Mouse (Mus musculus) hindbrain, embryonic 10.5 days (tissue): ENCODE data around the gene Hddc3. TPM values are rescaled to one million over a fixed set of nuclear protein-coding genes. Genes with fewer than 3 reads are reported as not detected.

Source experiments
- DNase-seq: peaks from one replicate; pipeline ENCODE4 v3.0.0-alpha.2; 2017; ENCODE audit warnings: low spot score
- H3K27ac ChIP-seq: fragments of 300-500 bp; sonication (generic); 2 replicates; pipeline ENCODE4 v1.5.1; 2016; ENCODE audit warnings: mild to moderate bottlenecking, moderate library complexity
- H3K27me3 ChIP-seq: fragments of 300-500 bp; sonication (generic); 2 replicates; pipeline ENCODE4 v1.6.1; 2016; ENCODE audit warnings: mild to moderate bottlenecking; ENCODE audit not compliant: poor library complexity, insufficient read depth, severe bottlenecking
- H3K36me3 ChIP-seq: fragments of 300-500 bp; sonication (generic); 2 replicates; pipeline ENCODE4 v1.6.1; 2016; ENCODE audit warnings: mild to moderate bottlenecking, moderate library complexity
- H3K4me1 ChIP-seq: fragments of 300-500 bp; sonication (generic); replicated peaks from 2 replicates; pipeline ENCODE4 v1.6.1; 2016; ENCODE audit warnings: mild to moderate bottlenecking
- H3K4me3 ChIP-seq: fragments of 300-500 bp; sonication (generic); 2 replicates; pipeline ENCODE4 v1.5.1; 2016; ENCODE audit warnings: mild to moderate bottlenecking, moderate library complexity
- H3K9me3 ChIP-seq: fragments of 300-500 bp; sonication (generic); 2 replicates; pipeline ENCODE4 v1.6.1; 2016; ENCODE audit warnings: mild to moderate bottlenecking, moderate library complexity
- WGBS: fragments of 180-500 bp; shearing (Covaris S2); methylation state at CpG from one replicate; pipeline ENCODE4 v1.1.7; 2016; 5-methylcytosine and 5-hydroxymethylcytosine counted together
- polyA plus RNA-seq: library from polyadenylated mRNA; unstranded; fragments of >200 nt; fragmentation: Nextera tagmentation; extraction: Ambion mirVana; gene quantifications from 2 replicates; pipeline ENCODE4 v1.2.1, GENCODE M21; 2016

Gene Hddc3
- polyA plus RNA-seq, 1 experiment from 2014 or later, result 19.6 TPM

- peaks cover 53% of the 10 kb centered on the region for H3K4me1 ChIP-seq
Observed at GRCm38 (mm10) chr7:80339793-80340628, 2.9 kb upstream of the Hddc3 start.

GRCm38 (mm10) chr7:80340793-80341192 is 2.1 kb upstream of the Hddc3 start, which contains the start of gene Unc45a:
TSS of gene Unc45a (minus strand) at chr7:80341005.
- H3K36me3 ChIP-seq, result peaks cover 26% of the 10 kb centered on the region
- H3K4me3 ChIP-seq, result peak within 1 kb of the TSS; percentile 77
- H3K27ac ChIP-seq, result peak within 1 kb of the TSS; percentile 94
- peaks cover 3% of the 10 kb centered on the region for H3K9me3 ChIP-seq
- H3K4me1 ChIP-seq, result peaks cover 53% of the 10 kb centered on the region
- 4% methylated on average over 11 of the region's 11 CpGs for WGBS
- peak; percentile 79 for DNase-seq
- peaks cover 12% of the 10 kb centered on the region for H3K27me3 ChIP-seq

More at GRCm38 (mm10) chr7:80339793-80340628, 2.9 kb upstream of the Hddc3 start:
- Histone ChIP-seq H3K9me3 (no peaks in the 10 kb centered on the region), H3K36me3 (peaks cover 28% of the 10 kb centered on the region), H3K4me3 (peak overlapping the region; percentile 77), H3K27ac (peak overlapping the region; percentile 90), H3K27me3 (peaks cover 12% of the 10 kb centered on the region)
- under 1% methylated on average over 45 of the region's 45 CpGs for WGBS
- DNase-seq, result peak; percentile 98

GRCm38 (mm10) chr7:80341793-80342192 is 1.1 kb upstream of the Hddc3 start:
- 76% methylated on average over 7 of the region's 7 CpGs for WGBS

GRCm38 (mm10) chr7:80343270-80344018 is 540 bp downstream of the Hddc3 start:
- peaks cover 3% of the 10 kb centered on the region for H3K9me3 ChIP-seq
- no peak for DNase-seq
- H3K27me3 ChIP-seq, result peaks cover 12% of the 10 kb centered on the region
- H3K4me3 ChIP-seq, result peak overlapping the region; percentile 72
- H3K36me3 ChIP-seq, result peaks cover 9% of the 10 kb centered on the region; the same call in 1 of the 2 replicates
- peaks cover 52% of the 10 kb centered on the region for H3K4me1 ChIP-seq
- peak overlapping the region; percentile 94 for H3K27ac ChIP-seq
- WGBS, result 24% methylated on average over 19 of the region's 19 CpGs

More at GRCm38 (mm10) chr7:80341793-80342192, 1.1 kb upstream of the Hddc3 start:
- H3K4me3 ChIP-seq, result 0 out of 2 replicates have a peak overlapping the region, but pooled peaks have one; percentile 16
- H3K36me3 ChIP-seq, result peaks cover 20% of the 10 kb centered on the region
- peaks cover 12% of the 10 kb centered on the region for H3K27me3 ChIP-seq
- DNase-seq, result peak; percentile 17
- H3K9me3 ChIP-seq, result peaks cover 3% of the 10 kb centered on the region
- peaks cover 53% of the 10 kb centered on the region for H3K4me1 ChIP-seq
- peak overlapping the region; percentile 94 for H3K27ac ChIP-seq

GRCm38 (mm10) chr7:80346173-80346572 is 3.3 kb downstream of the Hddc3 start:
- H3K27me3 ChIP-seq, result peaks cover 11% of the 10 kb centered on the region
- no peak overlapping the region for H3K27ac ChIP-seq
- peaks cover 3% of the 10 kb centered on the region for H3K9me3 ChIP-seq
- H3K4me1 ChIP-seq, result peaks cover 33% of the 10 kb centered on the region
- no peak for DNase-seq
- peaks cover 23% of the 10 kb centered on the region for H3K36me3 ChIP-seq
- no peak overlapping the region for H3K4me3 ChIP-seq
- 93% methylated on average over 9 of the region's 9 CpGs for WGBS

GRCm38 (mm10) chr7:80346830-80347229 is 3.9 kb downstream of the Hddc3 start:
- DNase-seq, result no peak
- peaks cover 5% of the 10 kb centered on the region for H3K27me3 ChIP-seq
- H3K4me3 ChIP-seq, result no peak overlapping the region
- peaks cover 3% of the 10 kb centered on the region for H3K9me3 ChIP-seq
- no peak overlapping the region for H3K27ac ChIP-seq
- WGBS, result 89% methylated on average over 5 of the region's 5 CpGs
- peaks cover 28% of the 10 kb centered on the region for H3K36me3 ChIP-seq
- H3K4me1 ChIP-seq, result peaks cover 27% of the 10 kb centered on the region

GRCm38 (mm10) chr7:80347670-80348586 is 5.0 kb downstream of the Hddc3 start:
- DNase-seq, result no peak
- H3K9me3 ChIP-seq, result peaks cover 3% of the 10 kb centered on the region
- 77% methylated on average over 13 of the region's 13 CpGs for WGBS
- H3K4me3 ChIP-seq, result no peak overlapping the region
- H3K27ac ChIP-seq, result no peak overlapping the region
- peaks cover 16% of the 10 kb centered on the region for H3K4me1 ChIP-seq
- peaks cover 39% of the 10 kb centered on the region for H3K36me3 ChIP-seq
- no peaks in the 10 kb centered on the region for H3K27me3 ChIP-seq

- H3K36me3 ChIP-seq, result peaks cover 56% of the 10 kb centered on the region
- no peak overlapping the region for H3K4me3 ChIP-seq
- no peak for DNase-seq
- H3K4me1 ChIP-seq, result peaks cover 6% of the 10 kb centered on the region; the same call in 1 of the 2 replicates
- H3K27me3 ChIP-seq, result no peaks in the 10 kb centered on the region
- 78% methylated on average over 2 of the region's 2 CpGs for WGBS
- H3K27ac ChIP-seq, result no peak overlapping the region
- no peaks in the 10 kb centered on the region for H3K9me3 ChIP-seq
Observed at GRCm38 (mm10) chr7:80350808-80351207, 7.9 kb downstream of the Hddc3 start.

GRCm38 (mm10) chr7:80352920-80353319 is 10.0 kb downstream of the Hddc3 start:
- H3K36me3 ChIP-seq, result peaks cover 72% of the 10 kb centered on the region
- 94% methylated on average over 8 of the region's 8 CpGs for WGBS

GRCm38 (mm10) chr7:80356351-80356750 is 13.4 kb downstream of the Hddc3 start:
- Histone ChIP-seq H3K4me3 (no peak overlapping the region), H3K4me1 (peaks cover 21% of the 10 kb centered on the region), H3K9me3 (no peaks in the 10 kb centered on the region), H3K36me3 (peaks cover 91% of the 10 kb centered on the region), H3K27ac (peak overlapping the region; percentile 68), H3K27me3 (no peaks in the 10 kb centered on the region)
- 92% methylated on average over 13 of the region's 13 CpGs for WGBS
- DNase-seq, result no peak

More at GRCm38 (mm10) chr7:80352920-80353319, 10.0 kb downstream of the Hddc3 start:
- no peak overlapping the region for H3K4me3 ChIP-seq
- DNase-seq, result no peak
- no peaks in the 10 kb centered on the region for H3K9me3 ChIP-seq
- no peaks in the 10 kb centered on the region for H3K27me3 ChIP-seq
- H3K4me1 ChIP-seq, result peaks cover 20% of the 10 kb centered on the region
- no peak overlapping the region for H3K27ac ChIP-seq

GRCm38 (mm10) chr7:80357156-80357555 is 14.3 kb downstream of the Hddc3 start:
- peak; percentile 40 for DNase-seq
- H3K27ac ChIP-seq, result peak overlapping the region; percentile 68; the same call in 1 of the 2 replicates
- H3K9me3 ChIP-seq, result no peaks in the 10 kb centered on the region
- H3K4me1 ChIP-seq, result peaks cover 21% of the 10 kb centered on the region
- H3K27me3 ChIP-seq, result no peaks in the 10 kb centered on the region
- peaks cover 93% of the 10 kb centered on the region for H3K36me3 ChIP-seq
- 27% methylated on average over 8 of the region's 8 CpGs for WGBS
- H3K4me3 ChIP-seq, result no peak overlapping the region

GRCm38 (mm10) chr7:80358039-80358438 is 15.1 kb downstream of the Hddc3 start:
- Histone ChIP-seq H3K27ac (no peak overlapping the region), H3K27me3 (no peaks in the 10 kb centered on the region), H3K36me3 (peaks cover 93% of the 10 kb centered on the region), H3K4me1 (peaks cover 21% of the 10 kb centered on the region), H3K4me3 (no peak overlapping the region), H3K9me3 (no peaks in the 10 kb centered on the region)
- DNase-seq, result no peak
- WGBS, result 71% methylated on average over 4 of the region's 4 CpGs
